ENCODE assay signal across 21 mouse cellular contexts in the genomic region with DNA sequence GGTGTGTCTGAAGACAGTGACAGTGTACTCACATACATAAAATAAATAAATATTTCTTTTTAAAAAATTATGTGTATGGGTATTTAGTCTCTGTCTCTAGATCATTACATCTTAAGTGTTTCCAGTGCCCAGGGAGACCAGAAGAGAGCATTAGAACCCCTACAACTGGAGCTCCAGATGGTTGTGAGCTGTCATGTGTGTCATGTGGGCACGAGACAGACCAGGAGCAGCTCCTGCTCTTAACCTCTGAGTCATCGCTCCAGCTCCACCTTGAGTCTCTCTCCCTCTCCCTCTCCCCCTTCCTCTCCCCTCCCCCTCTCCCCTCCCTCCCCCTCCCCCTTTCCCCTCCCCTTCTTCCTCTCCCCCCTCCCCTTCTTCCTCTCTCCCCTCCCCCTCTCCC. TPM values are rescaled to one million over a fixed set of nuclear protein-coding genes. Genes with fewer than 3 reads are reported as not detected.
DNase-seq lines count a peak whose midpoint lies in the region; TF ChIP-seq lines count a peak whose summit lies in the region.
"Had no signal": no experiment of that assay in that cellular context is flagged by ENCODE, and none has a peak within 500 bp of the region (broad histone marks: within the 10 kb centered on the region; RNA-seq: fewer than 3 reads in every experiment).

No protein-coding gene starts in this region.

- H3K4me1 ChIP-seq in bone marrow macrophage, adult 2 months (ENCODE audit: control insufficient read depth, insufficient read depth, low read length) = peaks cover 41% of the 10 kb centered on the region
- H3K4me1 ChIP-seq in midbrain, embryonic 10.5 days = peaks cover 12% of the 10 kb centered on the region
- H3K4me1 ChIP-seq: forebrain, embryonic 13.5 days; midbrain, embryonic 13.5 days had no signal

- H3K4me3 ChIP-seq in bone marrow macrophage, adult 2 months (ENCODE audit: insufficient read depth, low read length) = no peak overlapping the region
- H3K4me3 ChIP-seq in midbrain, embryonic 10.5 days = no peak overlapping the region
- H3K4me3 ChIP-seq: forebrain, embryonic 13.5 days; heart, embryonic 12.5 days; layer of hippocampus, adult 2 months; limb, embryonic 10.5 days; liver, embryonic 15.5 days; lung, embryonic 15.5 days; midbrain, embryonic 13.5 days had no signal

- no peak for TF ChIP-seq POLR2A in bone marrow macrophage, adult 2 months (IDR thresholded peaks at IDR 0.05; ENCODE audit: borderline replicate concordance, low read depth, low read length)

- 0 out of 2 replicates have a peak, but pooled peaks cover 5% of the 10 kb centered on the region for H3K9me3 ChIP-seq in midbrain, embryonic 10.5 days (replicated peaks)
- H3K9me3 ChIP-seq: limb, embryonic 10.5 days; liver, embryonic 15.5 days; lung, embryonic 15.5 days; midbrain, embryonic 13.5 days had no signal

- 84% methylated on average over 2 of the region's 2 CpGs for whole genome bisulfite sequencing in midbrain, embryonic 10.5 days

- DNase-seq in thymus, postnatal 0 days (ENCODE audit: low spot score) = peak; percentile 45
- no peak for DNase-seq in thymus, postnatal 10 days (ENCODE audit: low spot score in 2 of 2)
- DNase-seq in CD4-positive, CD25-positive, alpha-beta regulatory T cell, adult 2 months (ENCODE audit: low read depth, low spot score) = peak; percentile 54
- DNase-seq in frontal cortex, postnatal 36 days (ENCODE audit: low spot score in 2 of 2) = no peak
- no peak for DNase-seq in right cerebral cortex, postnatal 36 days (ENCODE audit: low spot score in 2 of 2)
- DNase-seq in midbrain, embryonic 10.5 days (ENCODE audit: low spot score) = no peak
- DNase-seq: adrenal gland, postnatal 25 days; cerebellum, adult 9-10 months; heart, postnatal 10 days; liver; right cerebral cortex, postnatal 25 days; thymus, adult 18-20 months had no signal

- H3K27me3 ChIP-seq in midbrain, embryonic 10.5 days (ENCODE audit: low read depth, poor library complexity, severe bottlenecking) = no peaks in the 10 kb centered on the region
- H3K27me3 ChIP-seq: forebrain, embryonic 13.5 days; heart, embryonic 12.5 days; liver, embryonic 15.5 days; lung, embryonic 15.5 days; midbrain, embryonic 13.5 days had no signal

- no peak for TF ChIP-seq CTCF in bone marrow macrophage, adult 2 months (IDR thresholded peaks at IDR 0.05; ENCODE audit: low read depth, low read length)

- peak overlapping the region; percentile 100 for H3K27ac ChIP-seq in bone marrow macrophage, adult 2 months (ENCODE audit: insufficient read depth, low read depth, low read length)
- no peak overlapping the region for H3K27ac ChIP-seq in midbrain, embryonic 10.5 days (replicated peaks)
- H3K27ac ChIP-seq: forebrain, embryonic 13.5 days; hindbrain, postnatal 0 days; layer of hippocampus, adult 2 months; lung, embryonic 15.5 days; midbrain, embryonic 13.5 days had no signal

- H3K36me3 ChIP-seq in midbrain, embryonic 10.5 days = no peaks in the 10 kb centered on the region
- H3K36me3 ChIP-seq: heart, embryonic 12.5 days; limb, embryonic 10.5 days; liver, embryonic 15.5 days; lung, embryonic 15.5 days; midbrain, embryonic 13.5 days had no signal

RNA-seq across cellular contexts. Expression of a gene that starts 25.9 kb away (rescaled TPM):
- 38.8 and 46.7 TPM in 2 replicates for polyA plus RNA-seq in thymus, postnatal 0 days (2015; fragmentation: Nextera tagmentation; extraction: Ambion mirVana)
- polyA plus RNA-seq in bone marrow macrophage, adult 2 months (2012; ENCODE audit: insufficient read depth, insufficient read length, missing spikeins) = 97.8 and 99.5 TPM in 2 replicates
- 61.4 and 63.3 TPM in 2 replicates for polyA plus RNA-seq in midbrain, embryonic 10.5 days (2016; fragmentation: Nextera tagmentation; extraction: Ambion mirVana)

Comparison
In these comparisons a context has a peak if more than half of its experiments do, and no peak if none do; other contexts are left out.
1. DNase-seq: peak in thymus, postnatal 0 days (single experiment) and CD4-positive, CD25-positive, alpha-beta regulatory T cell, adult 2 months (single experiment); none in thymus, postnatal 10 days (0 of 2), frontal cortex, postnatal 36 days (0 of 2), right cerebral cortex, postnatal 36 days (0 of 2) and midbrain, embryonic 10.5 days (single experiment).